Mouse (Mus musculus) neural tube, embryonic 14.5 days (tissue): Measurements from ENCODE around the gene Tmem168. TPM values are rescaled to one million over a fixed set of nuclear protein-coding genes. Genes with fewer than 3 reads are reported as not detected.

Experiments
- ATAC-seq: fragments of 200-750 bp; cut with Nextera tagmentation; 2 replicates; pipeline ENCODE4 v1.8.0; 2017; ENCODE audit warnings: low read depth, mild to moderate bottlenecking, moderate TSS enrichment, moderate library complexity
- H3K27ac ChIP-seq: fragments of 300-500 bp; sonication (generic); 2 replicates; pipeline ENCODE4 v1.5.1; 2014; ENCODE audit warnings: low read depth, mild to moderate bottlenecking, control low read depth, low read length, moderate library complexity, mixed read lengths
- H3K27me3 ChIP-seq: fragments of 300-500 bp; sonication (generic); 2 replicates; pipeline ENCODE4 v1.6.1; 2014; ENCODE audit warnings: low read length; ENCODE audit not compliant: control insufficient read depth, insufficient read depth
- H3K36me3 ChIP-seq: fragments of 300-500 bp; sonication (generic); 2 replicates; pipeline ENCODE4 v1.6.1; 2014; ENCODE audit warnings: low read length, mixed read lengths; ENCODE audit not compliant: control insufficient read depth, insufficient read depth
- H3K4me1 ChIP-seq: fragments of 300-500 bp; sonication (generic); 2 replicates; pipeline ENCODE4 v1.6.1; 2014; ENCODE audit warnings: low read length; ENCODE audit not compliant: control insufficient read depth, insufficient read depth
- H3K4me2 ChIP-seq: fragments of 300-500 bp; sonication (generic); 2 replicates; pipeline ENCODE4 v1.6.1; 2014; ENCODE audit warnings: mild to moderate bottlenecking, low read depth, low read length, control low read depth
- H3K4me3 ChIP-seq: fragments of 300-500 bp; sonication (generic); 2 replicates; pipeline ENCODE4 v1.5.1; 2014; ENCODE audit warnings: low read depth, low read length, control low read depth, mixed read lengths
- H3K9ac ChIP-seq: fragments of 300-500 bp; sonication (generic); replicated peaks from 2 replicates; pipeline ENCODE4 v1.6.1; 2014; ENCODE audit warnings: low read depth, mild to moderate bottlenecking, control low read depth, low read length, mixed read lengths
- H3K9me3 ChIP-seq: fragments of 300-500 bp; sonication (generic); 2 replicates; pipeline ENCODE4 v1.6.1; 2016; ENCODE audit warnings: low read length; ENCODE audit not compliant: control insufficient read depth
- WGBS: fragments of 180-500 bp; shearing (Covaris S2); extraction: QIAGEN DNeasy Blood & Tissue Kit; methylation state at CpG from one replicate; pipeline ENCODE4 v1.1.7; 2014; 5-methylcytosine and 5-hydroxymethylcytosine counted together
- polyA plus RNA-seq: library from polyadenylated mRNA; unstranded; fragments of >200 nt; fragmentation: Nextera tagmentation; extraction: Ambion mirVana; gene quantifications from 2 replicates; pipeline ENCODE4 v1.2.1, GENCODE M21; 2014

The Tmem168 gene
- polyA plus RNA-seq, 1 experiment from 2014 or later, result 25.0 TPM

DNA sequence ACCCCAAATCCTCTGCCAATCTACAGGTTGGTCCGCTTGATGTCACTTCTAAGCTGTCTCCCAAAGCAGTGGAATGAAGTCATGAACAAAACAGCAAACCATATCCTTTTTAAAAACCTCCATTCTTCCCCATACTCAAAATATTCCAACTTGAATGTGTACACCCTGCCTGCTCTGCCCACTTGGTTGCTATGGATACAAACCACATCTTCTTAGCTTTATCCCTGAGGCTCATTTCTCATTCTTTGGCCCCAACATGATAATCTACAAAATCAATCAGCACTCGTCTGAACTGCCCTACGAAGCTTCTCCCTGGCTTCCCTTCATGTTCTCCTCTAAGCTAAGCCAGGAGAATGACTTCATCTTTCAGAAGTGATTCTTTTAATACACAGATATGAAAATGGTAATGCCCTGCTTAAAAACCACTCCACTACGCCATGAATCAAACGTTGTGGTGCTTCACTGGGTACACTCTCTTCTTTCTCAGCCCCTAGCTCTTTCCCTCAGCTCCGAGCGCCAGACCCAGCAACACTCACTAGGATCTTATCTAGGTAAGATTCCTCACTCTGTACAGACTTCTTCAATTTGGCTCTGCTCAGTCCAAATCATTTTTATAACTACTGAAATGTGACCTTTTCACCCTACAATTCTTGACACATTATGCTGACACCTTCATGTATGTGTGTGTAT, 70.5 kb downstream of the Tmem168 start:
- 80% methylated on average over 7 of the region's 7 CpGs for WGBS
- H3K4me1 ChIP-seq, result no peaks in the 10 kb centered on the region
- H3K36me3 ChIP-seq, result no peaks in the 10 kb centered on the region
- H3K9me3 ChIP-seq, result no peaks in the 10 kb centered on the region
- H3K4me3 ChIP-seq, result no peak overlapping the region
- no peak overlapping the region for H3K27ac ChIP-seq
- no peak overlapping the region for H3K4me2 ChIP-seq
- H3K9ac ChIP-seq, result no peak overlapping the region
- 0 out of 2 replicates have a peak, but pooled peaks have one; percentile 14 for ATAC-seq
- H3K27me3 ChIP-seq, result no peaks in the 10 kb centered on the region

Other genes with a start within 250 kb of the Tmem168 start
- 31.1 and 32.5 TPM in 2 replicates for gene Bmt2, start 69.9 kb upstream of the Tmem168 start, polyA plus RNA-seq
- 138 and 146 TPM in 2 replicates for gene Gpr85, start 231.8 kb upstream of the Tmem168 start, polyA plus RNA-seq